Mouse (Mus musculus) MN1 (cell line): ENCODE measurements around the gene Sec23a.
"Not testable (repeated sequence)": the region's sequence is repeated elsewhere in the genome, so short reads cannot be mapped to it uniquely, and the experiment has no call there.

Experiments used
- DNase-seq: peaks from one replicate; pipeline ENCODE4 v3.0.0-alpha.2; 2016; ENCODE audit warnings: low spot score

Gene Sec23a

DNA sequence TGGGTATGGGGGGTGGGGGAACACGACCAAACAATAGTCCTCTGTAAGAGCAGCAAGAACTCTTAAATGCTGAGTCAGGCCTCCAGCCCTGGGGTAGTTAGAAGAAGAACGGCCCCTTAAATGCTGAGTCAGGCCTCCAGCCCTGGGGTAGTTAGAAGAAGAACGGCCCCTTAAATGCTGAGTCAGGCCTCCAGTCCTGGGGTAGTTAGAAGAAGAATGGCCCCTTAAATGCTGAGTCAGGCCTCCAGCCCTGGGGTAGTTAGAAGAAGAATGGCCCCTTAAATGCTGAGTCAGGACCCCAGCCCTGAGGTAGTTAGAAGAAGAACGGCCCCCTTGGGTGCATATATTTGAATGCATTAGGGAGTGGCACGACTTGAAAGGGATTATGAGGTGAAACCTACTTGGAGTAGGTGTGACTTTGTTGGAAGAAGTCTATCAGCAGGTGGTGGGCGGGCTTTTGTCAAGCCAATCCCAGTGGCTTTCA is 30.6 kb downstream of the Sec23a start:
- not testable (repeated sequence) for DNase-seq

DNA sequence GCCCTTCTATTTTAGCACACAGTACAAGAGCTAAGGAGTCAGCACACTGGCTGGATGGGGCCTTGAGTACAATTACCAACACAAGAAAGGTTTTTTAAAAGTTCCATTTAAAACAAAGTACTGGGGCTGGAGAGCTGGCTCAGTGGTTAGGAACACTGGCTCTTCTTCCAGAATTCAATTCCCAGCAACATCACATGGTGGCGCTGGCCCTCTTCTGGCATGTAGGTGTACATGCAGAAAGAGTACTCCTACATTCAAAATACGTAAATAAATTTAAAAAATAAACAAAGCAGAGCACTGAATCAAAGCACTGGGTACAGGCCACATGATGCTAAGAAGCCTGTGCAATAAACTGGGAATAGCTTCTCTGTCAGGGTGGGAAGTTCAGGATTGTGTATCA is 34.9 kb downstream of the Sec23a start:
- no peak for DNase-seq

DNA sequence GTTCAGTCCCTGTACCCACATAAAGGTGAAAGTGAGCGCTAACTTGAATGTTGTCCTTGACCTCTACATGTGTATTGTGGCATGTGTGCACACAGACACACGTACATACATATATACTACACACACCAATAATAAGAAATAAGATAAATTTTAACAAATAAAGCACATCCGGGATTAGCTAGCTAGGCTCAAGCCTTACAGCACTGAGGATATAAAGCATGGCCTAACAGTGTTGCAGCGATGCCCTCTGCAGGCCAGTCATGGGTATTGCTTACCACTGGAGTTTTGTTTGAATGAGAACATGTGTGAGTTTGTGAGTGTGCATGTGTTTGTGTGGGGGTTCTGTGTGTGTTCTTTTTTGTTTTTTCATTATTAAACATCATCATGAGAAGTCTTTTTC is 47.2 kb downstream of the Sec23a start:
- DNase-seq = peak; percentile 13

DNA sequence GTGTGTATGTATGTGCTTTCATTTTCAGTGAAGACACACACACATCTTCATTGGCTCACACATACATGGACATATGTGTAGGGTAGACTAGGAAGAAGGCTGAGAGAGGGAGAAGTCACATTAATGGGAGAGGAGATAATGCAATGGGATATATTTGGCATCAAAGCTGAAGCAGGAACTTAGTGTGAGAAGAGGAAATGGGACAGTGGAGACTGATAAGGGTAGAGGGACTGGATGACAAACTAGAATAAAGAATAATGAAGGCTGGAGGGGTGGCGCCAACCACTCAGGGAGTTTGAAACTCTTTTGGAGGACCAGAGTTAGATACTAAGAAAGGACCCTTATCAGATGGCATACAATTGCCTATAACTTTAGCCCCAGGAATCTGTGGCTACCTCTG is 51.0 kb downstream of the Sec23a start:
- no peak for DNase-seq

DNA sequence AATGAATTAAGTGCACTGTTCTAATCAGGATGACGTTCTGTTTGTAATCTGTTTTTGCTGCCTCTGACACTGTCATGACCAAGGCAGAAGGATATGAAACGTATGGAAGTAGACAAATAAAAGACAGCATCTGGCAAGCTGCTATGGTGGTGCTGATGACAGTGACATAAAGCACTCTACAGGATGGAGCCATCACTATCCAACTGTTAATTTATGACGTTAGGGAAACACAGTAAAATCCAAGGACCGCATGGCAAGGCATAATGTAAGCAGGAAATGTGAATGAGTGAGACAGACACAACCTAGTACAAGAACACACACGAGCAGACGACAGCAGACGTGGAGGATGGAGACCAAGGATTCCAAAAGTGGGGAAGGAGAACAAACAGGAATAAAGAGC is 55.2 kb downstream of the Sec23a start:
- DNase-seq = no peak

GRCm38 (mm10) chr12:58956162-58956561 is 55.7 kb downstream of the Sec23a start:
- DNase-seq = no peak

DNA sequence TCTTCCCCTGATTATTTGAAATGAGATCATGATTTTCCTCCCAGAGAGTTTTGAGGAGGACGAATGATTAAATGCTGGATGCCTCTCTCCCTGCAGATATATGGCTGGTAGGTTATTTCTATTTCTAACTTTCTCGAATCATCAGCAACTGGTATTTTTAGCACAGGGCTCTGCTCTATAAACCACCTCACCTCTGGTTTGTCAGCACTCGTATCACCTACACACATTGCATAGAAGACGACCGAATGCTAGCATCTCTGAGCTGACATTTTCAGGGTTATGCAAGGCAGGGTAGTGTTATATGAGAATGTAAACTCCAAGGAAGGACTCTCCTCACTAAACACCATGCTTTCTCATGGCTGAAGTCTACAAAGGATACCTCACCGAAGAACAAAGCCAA is 63.9 kb downstream of the Sec23a start:
- no peak for DNase-seq

DNA sequence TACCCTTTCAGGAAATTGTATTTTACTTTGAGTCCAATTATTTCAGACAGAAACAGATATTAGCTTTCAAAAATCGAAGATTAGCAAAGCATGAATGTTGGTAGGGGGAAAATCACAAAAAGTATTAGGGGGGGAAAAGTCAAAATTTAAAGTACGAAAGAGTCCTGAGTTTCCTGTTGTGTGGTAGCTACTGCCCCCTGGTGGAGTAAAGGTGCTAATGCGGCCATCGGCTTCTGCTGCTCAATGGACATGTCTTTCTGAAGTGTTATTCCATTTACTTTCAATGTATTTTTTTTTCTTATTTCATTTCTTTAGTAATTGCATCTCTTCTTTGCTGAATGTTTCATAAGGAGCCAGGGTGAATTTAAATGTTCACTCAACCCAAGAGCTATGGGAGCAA is 64.6 kb downstream of the Sec23a start:
- DNase-seq = peak; percentile 34

- no peak for DNase-seq
These were observed 69.3 kb downstream of the Sec23a start for GRCm38 (mm10) chr12:58942544-58942943.

- no peak for DNase-seq
These were observed 77.2 kb downstream of the Sec23a start for GRCm38 (mm10) chr12:58934580-58934979.

DNA sequence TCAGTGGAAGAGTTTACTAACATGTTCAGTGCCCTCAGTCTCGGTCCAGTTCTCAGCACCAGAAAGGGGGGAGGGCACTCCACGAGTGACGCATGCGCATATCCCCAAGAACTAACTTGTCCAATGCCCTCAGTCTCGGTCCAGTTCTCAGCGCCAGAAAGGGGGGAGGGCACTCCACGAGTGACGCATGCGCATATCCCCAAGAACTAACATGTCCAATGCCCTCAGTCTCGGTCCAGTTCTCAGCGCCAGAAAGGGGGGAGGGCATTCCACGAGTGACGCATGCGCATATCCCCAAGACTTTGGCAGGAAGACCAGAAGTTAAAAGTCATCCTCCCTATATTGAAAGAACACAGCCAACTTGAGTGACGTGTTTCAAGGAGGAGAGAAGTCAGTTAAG is 86.8 kb downstream of the Sec23a start:
- no peak for DNase-seq

DNA sequence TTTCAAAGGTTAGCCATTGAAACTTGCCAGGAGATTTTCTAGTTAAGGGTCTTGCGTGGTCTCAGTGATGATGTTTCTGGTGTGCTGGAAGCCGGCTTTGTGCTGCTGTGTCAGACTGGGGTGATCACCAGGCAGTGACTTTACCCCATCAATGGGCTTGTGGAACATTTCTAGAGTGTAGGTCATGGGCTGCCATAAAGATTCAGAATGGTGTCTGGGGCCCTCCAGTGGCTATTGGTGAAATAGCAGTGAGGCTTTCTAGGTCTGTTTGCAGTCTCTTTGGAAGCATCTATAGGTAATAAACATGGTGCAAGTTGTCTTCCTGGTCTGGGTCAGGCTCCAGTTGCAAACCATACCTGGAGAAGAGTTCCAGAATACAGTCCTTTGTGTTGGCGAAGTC is 87.8 kb downstream of the Sec23a start:
- DNase-seq = no peak

GRCm38 (mm10) chr12:58920775-58921174 is 91.0 kb downstream of the Sec23a start:
- DNase-seq = no peak

DNA sequence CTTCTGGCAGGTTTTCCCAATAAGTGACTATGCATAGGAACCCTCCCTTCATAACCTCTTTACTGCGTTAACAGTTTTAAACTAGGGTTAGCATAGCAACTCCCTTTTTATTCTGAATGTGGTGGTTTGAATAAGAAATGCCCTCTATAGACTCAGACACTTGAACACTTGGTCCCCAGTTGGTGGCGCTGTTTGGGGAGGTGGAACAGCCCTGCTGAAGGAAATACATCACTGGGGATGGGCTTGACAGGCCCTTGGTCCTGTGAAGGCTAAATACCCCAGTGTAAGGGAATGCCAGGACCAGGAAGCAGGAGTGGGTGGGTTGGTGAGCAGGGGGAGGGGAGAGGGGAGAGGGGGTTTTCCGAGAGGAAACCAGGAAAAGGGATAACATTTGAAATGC is 92.3 kb downstream of the Sec23a start:
- DNase-seq = no peak

DNA sequence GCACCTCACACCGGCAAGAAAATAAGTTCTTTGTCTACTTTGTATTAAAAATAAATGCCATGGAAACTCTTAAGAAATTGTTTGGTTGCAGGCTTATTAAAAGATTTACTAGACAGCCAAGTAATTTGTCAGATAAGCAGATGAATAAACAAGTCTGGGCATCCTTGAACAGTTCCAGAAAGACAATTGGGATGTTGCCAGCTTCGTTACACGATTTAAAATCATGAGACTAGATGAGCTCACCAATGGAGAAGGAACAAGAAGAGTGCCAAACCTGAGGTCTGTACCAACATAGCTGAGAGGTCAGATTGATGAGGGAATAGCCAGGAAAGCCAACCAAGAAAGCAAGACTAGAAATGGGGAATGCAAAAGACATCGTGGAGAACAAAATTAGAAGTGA is 102.0 kb downstream of the Sec23a start:
- DNase-seq = no peak
